Mouse (Mus musculus) thymus, postnatal 25 days (tissue): Measurements from ENCODE around the gene Olfr361.
"Not testable (repeated sequence)": the region's sequence is repeated elsewhere in the genome, so short reads cannot be mapped to it uniquely, and the experiment has no call there.

Experiments
- DNase-seq: peaks from one replicate; pipeline ENCODE4 v3.0.0; 2022

The Olfr361 gene

DNA sequence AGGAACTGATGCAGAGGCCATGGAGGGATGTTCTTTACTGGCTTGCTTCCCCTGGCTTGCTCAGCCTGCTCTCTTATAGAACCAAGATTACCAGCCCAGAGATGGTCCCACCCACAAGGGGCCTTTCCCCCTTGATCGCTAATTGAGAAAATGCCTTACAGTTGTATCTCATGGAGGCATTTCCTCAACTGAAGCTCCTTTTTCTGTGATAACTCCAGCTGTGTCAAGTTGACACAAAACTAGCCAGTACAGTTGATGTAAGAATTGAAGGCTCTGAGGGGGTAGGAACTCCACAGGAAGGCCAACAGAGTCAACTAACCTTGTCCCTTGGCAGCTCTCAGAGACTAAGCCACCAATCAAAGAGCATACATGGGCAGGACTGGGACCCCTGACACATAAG is at the start of gene Olfr361:
Gene Olfr361, minus strand, starts transcription at position 101 of the 400 bp plus-strand sequence.
- DNase-seq, result not testable (repeated sequence)

- no peak for DNase-seq
These were observed 28.7 kb upstream of the Olfr361 start, which contains the start of gene Olfr362 for GRCm38 (mm10) chr2:37117810-37118209. Gene Olfr362 (minus strand): TSS chr2:37117910.

DNA sequence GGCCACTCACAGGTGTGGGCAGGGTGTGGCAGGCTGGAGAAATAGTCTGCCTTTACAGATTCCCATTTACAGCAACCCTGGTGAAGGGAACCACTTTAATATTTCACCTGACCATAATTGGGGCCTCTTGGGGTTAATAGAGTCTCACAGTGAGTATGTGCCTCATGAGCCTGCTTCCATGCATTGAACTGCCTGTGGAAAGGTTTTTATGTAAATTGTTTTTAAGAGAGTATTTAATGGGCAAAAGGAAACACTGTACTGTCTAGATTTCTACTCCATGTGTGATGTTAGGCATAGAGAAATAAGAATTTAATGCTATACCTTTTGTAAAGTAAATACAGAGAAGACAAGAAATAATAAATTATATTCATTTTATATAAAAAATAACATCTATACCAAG is 23.6 kb downstream of the Olfr361 start, which contains the start of gene Olfr360:
Gene Olfr360, plus strand, starts transcription at position 301 of the 400 bp plus-strand sequence.
- DNase-seq, result no peak
